Mouse (Mus musculus) adipocyte (in vitro differentiated cells): ENCODE data around the gene Btbd35f11.
"Not testable (repeated sequence)": the region's sequence is repeated elsewhere in the genome, so short reads cannot be mapped to it uniquely, and the experiment has no call there.

Experiments
- DNase-seq: peaks from one replicate; pipeline ENCODE4 v3.0.0-alpha.2; 2016; ENCODE audit warnings: low spot score

Gene Btbd35f11

DNA sequence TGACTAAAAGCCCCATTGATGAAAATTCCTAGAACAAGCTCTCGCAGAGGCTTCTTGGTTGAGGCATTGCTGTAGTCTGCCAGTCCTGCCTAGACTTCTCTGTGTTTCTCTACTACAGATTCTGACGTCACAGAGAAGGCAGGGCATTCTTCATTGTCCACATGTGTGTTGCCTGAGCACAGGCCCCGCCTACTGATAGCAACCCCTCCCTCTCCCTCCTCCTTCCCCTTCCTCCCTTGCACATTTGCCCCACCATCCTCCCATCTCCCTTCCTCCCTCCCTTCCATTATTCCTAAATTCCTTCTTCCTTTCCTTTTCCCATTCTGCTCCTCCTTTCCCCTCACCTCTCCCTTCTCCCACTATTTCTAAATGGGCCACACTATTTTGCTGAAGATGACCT, at the start of gene Btbd35f11:
TSS of gene Btbd35f11 (minus strand) at position 101 of the 400 bp plus-strand sequence.
- not testable (repeated sequence) for DNase-seq

DNA sequence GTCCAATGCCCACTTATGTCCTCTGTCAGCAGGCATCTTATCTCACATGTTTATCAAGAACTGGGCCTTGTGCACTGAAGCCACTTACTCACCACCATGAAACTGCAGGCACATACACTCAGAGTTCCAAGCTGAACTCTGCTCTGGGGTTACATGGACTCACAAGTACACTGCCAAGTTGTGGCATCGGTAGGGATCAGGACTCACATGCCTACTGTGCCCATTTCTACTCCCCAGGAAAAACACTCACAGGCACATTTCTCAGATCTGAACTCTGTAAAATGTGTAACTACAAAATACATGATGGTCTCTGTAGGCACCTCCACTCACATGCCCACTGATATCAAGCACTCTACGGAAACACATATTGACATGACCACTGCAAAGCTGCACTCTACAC, 33.5 kb downstream of the Btbd35f11 start:
- not testable (repeated sequence) for DNase-seq
